Mouse (Mus musculus) testis, adult 2 months (tissue): ENCODE data around the gene Ankrd13a. TPM values are rescaled to one million over a fixed set of nuclear protein-coding genes. Genes with fewer than 3 reads are reported as not detected.

Source experiments
- H3K27ac ChIP-seq: fragments of 200-500 bp; 2 replicates; pipeline ENCODE4 v1.5.1; 2012; ENCODE audit warnings: low read depth, low read length; ENCODE audit not compliant: control insufficient read depth, insufficient read depth
- H3K27me3 ChIP-seq: fragments of 200-500 bp; 2 replicates; pipeline ENCODE4 v1.6.1; 2012; ENCODE audit warnings: mild to moderate bottlenecking, low read length, moderate library complexity; ENCODE audit not compliant: control insufficient read depth, insufficient read depth
- H3K36me3 ChIP-seq: fragments of 200-500 bp; 2 replicates; pipeline ENCODE4 v1.6.1; 2012; ENCODE audit warnings: mild to moderate bottlenecking, low read length; ENCODE audit not compliant: control insufficient read depth, insufficient read depth
- H3K4me1 ChIP-seq: fragments of 200-500 bp; 2 replicates; pipeline ENCODE4 v1.6.1; 2012; ENCODE audit warnings: low read length; ENCODE audit not compliant: control insufficient read depth, insufficient read depth
- H3K4me3 ChIP-seq: fragments of 200-500 bp; 2 replicates; pipeline ENCODE4 v1.5.1; 2012; ENCODE audit warnings: low read depth, mild to moderate bottlenecking, low read length, moderate library complexity, mixed read lengths; ENCODE audit not compliant: control insufficient read depth
- CTCF ChIP-seq: fragments of 200-500 bp; IDR thresholded peaks from 2 replicates; pipeline ENCODE4 v1.5.1; 2012; ENCODE audit warnings: low read depth, mild to moderate bottlenecking, inconsistent platforms, low read length, moderate library complexity; ENCODE audit not compliant: control insufficient read depth, insufficient read depth, insufficient replicate concordance
- POLR2A ChIP-seq: fragments of 200-500 bp; IDR thresholded peaks from 2 replicates; pipeline ENCODE4 v1.6.1; 2012; ENCODE audit warnings: low read depth, mild to moderate bottlenecking, inconsistent platforms, low read length, moderate library complexity; ENCODE audit not compliant: control insufficient read depth
- polyA plus RNA-seq: library from polyadenylated mRNA; depleted of rRNA; stranded (reverse); fragments of >200 nt; gene quantifications from 2 replicates; pipeline ENCODE4 v1.2.3, GENCODE M21; 2012

The Ankrd13a gene
- polyA plus RNA-seq, 1 experiment = 167 TPM

- Histone ChIP-seq H3K27me3 (no peaks in the 10 kb centered on the region), H3K4me3 (no peak overlapping the region), H3K27ac (no peak overlapping the region), H3K36me3 (peaks cover 2% of the 10 kb centered on the region), H3K4me1 (peaks cover 5% of the 10 kb centered on the region)
- 0 out of 2 replicates have a peak, but pooled peaks have one; percentile 17 for TF ChIP-seq POLR2A
- TF ChIP-seq CTCF = no peak
Observed at GRCm38 (mm10) chr5:114807468-114807867, 33.0 kb downstream of the Ankrd13a start.

GRCm38 (mm10) chr5:114807893-114808292, 33.4 kb downstream of the Ankrd13a start:
- Histone ChIP-seq H3K36me3 (peaks cover 2% of the 10 kb centered on the region), H3K4me1 (peaks cover 5% of the 10 kb centered on the region), H3K27ac (no peak overlapping the region), H3K4me3 (no peak overlapping the region), H3K27me3 (no peaks in the 10 kb centered on the region)
- no peak for TF ChIP-seq CTCF

- no peak for TF ChIP-seq POLR2A
- TF ChIP-seq CTCF = no peak
- H3K36me3 ChIP-seq = peaks cover 2% of the 10 kb centered on the region
- no peaks in the 10 kb centered on the region for H3K27me3 ChIP-seq
- H3K27ac ChIP-seq = no peak overlapping the region
- no peak overlapping the region for H3K4me3 ChIP-seq
- H3K4me1 ChIP-seq = peaks cover 5% of the 10 kb centered on the region
Observed at GRCm38 (mm10) chr5:114808385-114808784, 33.9 kb downstream of the Ankrd13a start.

GRCm38 (mm10) chr5:114809181-114809756, 34.8 kb downstream of the Ankrd13a start:
- Histone ChIP-seq H3K27me3 (no peaks in the 10 kb centered on the region), H3K27ac (no peak overlapping the region), H3K4me1 (peaks cover 6% of the 10 kb centered on the region), H3K36me3 (peaks cover 2% of the 10 kb centered on the region), H3K4me3 (no peak overlapping the region)
- TF ChIP-seq POLR2A (no peak), CTCF (no peak)

- no peaks in the 10 kb centered on the region; the same call in 1 of the 2 replicates for H3K36me3 ChIP-seq
- peaks cover 7% of the 10 kb centered on the region for H3K4me1 ChIP-seq
- TF ChIP-seq CTCF (no peak), POLR2A (no peak)
Observed at GRCm38 (mm10) chr5:114809826-114810225, 35.3 kb downstream of the Ankrd13a start.

GRCm38 (mm10) chr5:114813525-114814181, 39.2 kb downstream of the Ankrd13a start:
- Histone ChIP-seq H3K27me3 (no peaks in the 10 kb centered on the region), H3K36me3 (no peaks in the 10 kb centered on the region), H3K27ac (peak overlapping the region; percentile 82), H3K4me1 (peaks cover 7% of the 10 kb centered on the region), H3K4me3 (peak overlapping the region; percentile 90)
- TF ChIP-seq CTCF = no peak
- TF ChIP-seq POLR2A = peak; percentile 98

More at GRCm38 (mm10) chr5:114809826-114810225, 35.3 kb downstream of the Ankrd13a start:
- Histone ChIP-seq H3K27ac (no peak overlapping the region), H3K27me3 (no peaks in the 10 kb centered on the region), H3K4me3 (no peak overlapping the region)

- TF ChIP-seq POLR2A (no peak), CTCF (no peak)
- Histone ChIP-seq H3K4me1 (peaks cover 5% of the 10 kb centered on the region), H3K27ac (no peak overlapping the region), H3K36me3 (no peaks in the 10 kb centered on the region), H3K4me3 (no peak overlapping the region), H3K27me3 (no peaks in the 10 kb centered on the region)
Observed at GRCm38 (mm10) chr5:114816599-114816998, 42.1 kb downstream of the Ankrd13a start.
